Mouse (Mus musculus): ENCODE measurements at regions not wholly inside any gene's neighbourhood (a gene's known extent, or its start where the extent isn't known, plus 50 kb on each side); places are given as distances from the start of the nearest gene placed in this dataset.

DNA sequence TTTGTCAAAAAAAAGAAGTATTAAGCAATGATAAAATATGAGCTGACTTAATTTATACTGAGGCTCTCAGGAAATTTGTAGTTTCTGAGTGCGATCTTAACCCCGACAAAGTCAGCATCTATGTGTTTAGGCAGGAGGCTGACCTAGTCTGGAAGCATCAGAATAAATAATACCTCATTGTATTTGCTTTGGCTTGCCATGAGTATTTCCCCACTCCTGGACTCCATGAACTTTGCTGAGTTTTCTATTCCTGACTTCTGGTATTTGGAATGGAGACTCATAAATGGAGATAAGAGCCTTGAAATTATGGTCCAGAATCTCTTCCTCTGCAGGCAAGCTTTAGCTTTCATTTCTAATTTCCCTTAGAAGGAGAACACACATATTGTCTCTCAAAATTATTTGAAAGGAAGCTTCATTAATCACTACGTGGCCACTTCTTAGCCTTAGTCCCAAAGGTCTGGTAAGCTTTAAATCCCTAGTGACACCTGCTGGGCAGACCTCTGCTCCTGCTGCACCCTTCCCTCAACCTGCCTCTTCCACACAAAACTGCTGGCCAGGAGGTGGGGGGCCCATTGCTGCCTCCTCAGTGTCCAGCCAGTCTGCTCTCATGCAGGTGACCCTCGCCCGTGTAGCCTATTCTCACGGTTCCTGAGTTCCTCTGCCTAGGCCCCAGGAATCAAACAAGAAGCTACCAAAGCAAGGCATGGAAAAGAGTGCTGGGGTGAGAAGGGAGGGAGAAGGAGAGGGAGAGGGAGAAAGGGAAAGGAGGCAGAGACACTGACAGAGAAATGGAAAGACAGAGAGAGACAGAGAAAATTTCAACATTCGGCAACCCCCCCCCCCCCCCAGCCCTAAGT lies 173.6 kb upstream of the Klf12 start:
- no peak overlapping the region for H3K4me2 ChIP-seq (ENCODE audit: low read depth, low read length)
- H3K9ac ChIP-seq (replicated peaks): no peak overlapping the region
- no peaks in the 10 kb centered on the region for H3K9me3 ChIP-seq (ENCODE audit: low read length)
- WGBS (ENCODE audit: insufficient replicate concordance): 37% methylated on average over 7 of the region's 7 CpGs
- H3K36me3 ChIP-seq (replicated peaks; ENCODE audit: insufficient read depth, low read length): no peaks in the 10 kb centered on the region
- peak overlapping the region; percentile 88 for H3K27ac ChIP-seq (ENCODE audit: low read depth)
- DNase-seq: peak; percentile 34
- H3K4me3 ChIP-seq (ENCODE audit: low read depth, low read length): no peak overlapping the region
- TF ChIP-seq EP300 (IDR thresholded peaks at IDR 0.05; ENCODE audit: low read depth) (no peak), CTCF (IDR thresholded peaks at IDR 0.05; ENCODE audit: low read depth) (peak; percentile 61)
- ATAC-seq: peak; percentile 87
- no peaks in the 10 kb centered on the region for H3K27me3 ChIP-seq (ENCODE audit: insufficient read depth, low read length)
- peaks cover 4% of the 10 kb centered on the region; the same call in 1 of the 2 replicates for H3K4me1 ChIP-seq (ENCODE audit: insufficient read depth)

DNA sequence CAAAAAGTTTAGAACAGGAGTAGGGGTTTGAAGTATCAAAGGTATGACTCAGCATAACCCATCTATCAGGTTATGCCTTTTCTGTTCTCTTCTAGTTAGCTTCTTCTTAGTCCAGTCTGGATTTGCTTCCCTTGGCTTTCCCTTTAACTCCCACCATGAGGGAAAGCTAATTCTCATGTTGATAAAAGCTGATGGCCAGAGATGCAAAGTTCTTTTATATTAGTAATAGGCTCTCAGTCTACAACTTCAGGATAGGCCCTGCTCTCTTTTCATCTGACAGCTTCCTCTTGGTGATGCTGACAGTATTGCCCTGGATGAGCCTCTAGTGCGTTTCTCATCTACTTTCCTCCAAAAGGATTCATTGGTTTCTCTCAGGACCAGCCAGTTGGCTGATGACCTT lies 161.7 kb upstream of the Klf12 start:
- Histone ChIP-seq H3K36me3 (replicated peaks; ENCODE audit: insufficient read depth, low read length) (no peaks in the 10 kb centered on the region), H3K4me1 (ENCODE audit: insufficient read depth) (no peaks in the 10 kb centered on the region), H3K27me3 (ENCODE audit: insufficient read depth, low read length) (no peaks in the 10 kb centered on the region), H3K9ac (replicated peaks) (no peak overlapping the region), H3K9me3 (ENCODE audit: low read length) (no peaks in the 10 kb centered on the region), H3K4me3 (ENCODE audit: low read depth, low read length) (no peak overlapping the region), H3K27ac (ENCODE audit: low read depth) (no peak overlapping the region), H3K4me2 (ENCODE audit: low read depth, low read length) (no peak overlapping the region)
- TF ChIP-seq EP300 (IDR thresholded peaks at IDR 0.05; ENCODE audit: low read depth) (no peak), CTCF (IDR thresholded peaks at IDR 0.05; ENCODE audit: low read depth) (no peak)
- WGBS (ENCODE audit: insufficient replicate concordance): 76% methylated on average over 1 of the region's 1 CpGs
- no peak for ATAC-seq
- DNase-seq: no peak

DNA sequence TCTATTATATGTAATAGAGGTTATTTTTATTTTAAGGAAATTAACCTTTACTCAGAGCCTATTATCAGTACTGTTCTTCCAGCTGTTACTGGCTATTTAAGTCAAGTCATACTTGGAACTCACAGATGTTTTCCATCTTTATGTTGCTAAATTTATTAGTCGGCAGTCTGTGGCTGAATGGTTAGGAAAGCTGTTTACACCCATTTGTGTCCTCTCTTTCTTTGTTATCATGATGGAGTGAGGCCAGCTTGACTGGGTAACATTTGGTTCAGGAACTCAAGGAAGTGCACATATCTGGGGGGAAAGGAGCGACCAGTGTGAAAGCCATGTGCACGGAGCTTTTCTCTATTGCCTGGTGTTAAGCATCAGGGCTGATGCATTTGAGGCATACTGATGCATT lies 160.4 kb upstream of the Klf12 start:
- H3K4me2 ChIP-seq (ENCODE audit: low read depth, low read length): no peak overlapping the region
- H3K4me3 ChIP-seq (ENCODE audit: low read depth, low read length): no peak overlapping the region
- WGBS (ENCODE audit: insufficient replicate concordance): 61% methylated on average over 3 of the region's 3 CpGs
- no peak for ATAC-seq
- TF ChIP-seq EP300 (IDR thresholded peaks at IDR 0.05; ENCODE audit: low read depth) (no peak), CTCF (IDR thresholded peaks at IDR 0.05; ENCODE audit: low read depth) (no peak)
- H3K9ac ChIP-seq (replicated peaks): no peak overlapping the region
- H3K27ac ChIP-seq (ENCODE audit: low read depth): no peak overlapping the region
- DNase-seq: no peak
- H3K9me3 ChIP-seq (ENCODE audit: low read length): no peaks in the 10 kb centered on the region
- no peaks in the 10 kb centered on the region for H3K27me3 ChIP-seq (ENCODE audit: insufficient read depth, low read length)
- H3K4me1 ChIP-seq (ENCODE audit: insufficient read depth): no peaks in the 10 kb centered on the region
- H3K36me3 ChIP-seq (replicated peaks; ENCODE audit: insufficient read depth, low read length): no peaks in the 10 kb centered on the region

DNA sequence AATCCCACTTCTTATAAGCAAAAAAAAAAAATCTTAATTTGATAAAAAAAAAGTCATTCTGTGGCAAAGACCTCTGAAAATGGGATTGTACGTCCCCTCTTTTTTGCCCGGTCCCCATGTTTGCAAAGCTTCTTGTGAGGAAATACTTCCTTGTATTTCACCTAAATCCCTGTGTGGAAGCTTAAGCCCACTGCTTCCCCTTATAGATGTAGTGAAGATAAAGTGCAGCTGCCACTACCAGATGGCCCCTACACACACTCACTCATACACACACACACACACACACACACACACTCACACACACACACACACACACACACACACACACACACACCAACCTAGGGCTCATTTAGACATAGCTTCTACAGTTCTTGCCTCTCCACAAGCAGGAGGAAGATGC lies 159.6 kb upstream of the Klf12 start:
- Histone ChIP-seq H3K36me3 (replicated peaks; ENCODE audit: insufficient read depth, low read length) (no peaks in the 10 kb centered on the region), H3K4me2 (ENCODE audit: low read depth, low read length) (no peak overlapping the region), H3K4me3 (ENCODE audit: low read depth, low read length) (no peak overlapping the region), H3K27ac (ENCODE audit: low read depth) (no peak overlapping the region), H3K4me1 (ENCODE audit: insufficient read depth) (no peaks in the 10 kb centered on the region), H3K9ac (replicated peaks) (no peak overlapping the region), H3K27me3 (ENCODE audit: insufficient read depth, low read length) (no peaks in the 10 kb centered on the region), H3K9me3 (ENCODE audit: low read length) (no peaks in the 10 kb centered on the region)
- ATAC-seq (no peak), DNase-seq (no peak)
- WGBS (ENCODE audit: insufficient replicate concordance): 74% methylated on average over 2 of the region's 2 CpGs
- TF ChIP-seq CTCF (IDR thresholded peaks at IDR 0.05; ENCODE audit: low read depth) (no peak), EP300 (IDR thresholded peaks at IDR 0.05; ENCODE audit: low read depth) (no peak)

DNA sequence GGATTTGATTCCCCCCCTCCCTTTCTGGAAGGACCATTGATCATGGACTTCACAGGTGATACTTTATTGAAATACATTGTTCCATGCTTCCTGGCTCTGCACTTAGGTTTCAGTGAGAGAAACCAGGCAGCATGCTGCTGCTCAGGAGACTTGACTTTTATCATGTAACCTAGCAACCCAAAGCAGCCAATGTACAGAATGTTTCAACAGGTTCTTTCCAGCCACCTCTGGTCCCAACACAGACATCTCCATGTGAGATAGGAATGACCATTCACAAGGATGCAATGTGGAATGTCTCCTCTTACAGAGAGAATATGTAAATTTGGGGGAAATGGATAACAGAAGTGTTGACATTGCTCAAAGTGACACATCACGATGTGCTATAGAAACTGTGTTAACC lies 153.1 kb upstream of the Klf12 start:
- TF ChIP-seq EP300 (IDR thresholded peaks at IDR 0.05; ENCODE audit: low read depth) (no peak), CTCF (IDR thresholded peaks at IDR 0.05; ENCODE audit: low read depth) (no peak)
- WGBS (ENCODE audit: insufficient replicate concordance): 50% methylated on average over 1 of the region's 1 CpGs
- H3K4me3 ChIP-seq (ENCODE audit: low read depth, low read length): no peak overlapping the region
- H3K27ac ChIP-seq (ENCODE audit: low read depth): no peak overlapping the region
- no peak for DNase-seq
- no peaks in the 10 kb centered on the region for H3K4me1 ChIP-seq (ENCODE audit: insufficient read depth)
- no peaks in the 10 kb centered on the region for H3K27me3 ChIP-seq (ENCODE audit: insufficient read depth, low read length)
- no peak overlapping the region for H3K9ac ChIP-seq (replicated peaks)
- no peaks in the 10 kb centered on the region for H3K9me3 ChIP-seq (ENCODE audit: low read length)
- no peaks in the 10 kb centered on the region for H3K36me3 ChIP-seq (replicated peaks; ENCODE audit: insufficient read depth, low read length)
- H3K4me2 ChIP-seq (ENCODE audit: low read depth, low read length): no peak overlapping the region
- ATAC-seq: no peak

DNA sequence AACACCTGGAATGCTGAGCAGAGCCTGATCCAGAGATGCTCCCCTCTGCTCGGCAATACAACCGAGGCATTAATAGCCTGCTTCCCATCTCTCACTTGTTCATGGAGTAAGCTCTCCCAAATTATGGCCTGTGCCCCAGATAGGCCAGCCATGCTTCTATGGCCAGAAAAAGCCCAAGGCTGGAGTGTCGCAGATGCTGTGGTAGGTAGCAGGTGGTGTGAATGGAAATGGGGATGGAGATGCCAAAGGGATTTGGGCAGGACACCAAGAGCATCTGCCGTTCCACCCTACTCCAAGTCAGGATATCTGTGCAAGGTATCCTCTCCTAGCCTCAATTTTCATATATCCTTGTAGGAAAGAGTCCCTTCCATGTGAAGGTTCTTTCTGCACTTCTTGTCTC lies 145.2 kb upstream of the Klf12 start:
- DNase-seq (no peak), ATAC-seq (no peak)
- Histone ChIP-seq H3K4me2 (ENCODE audit: low read depth, low read length) (no peak overlapping the region), H3K27me3 (ENCODE audit: insufficient read depth, low read length) (no peaks in the 10 kb centered on the region), H3K4me3 (ENCODE audit: low read depth, low read length) (no peak overlapping the region), H3K4me1 (ENCODE audit: insufficient read depth) (no peaks in the 10 kb centered on the region), H3K36me3 (replicated peaks; ENCODE audit: insufficient read depth, low read length) (no peaks in the 10 kb centered on the region), H3K9ac (replicated peaks) (no peak overlapping the region), H3K27ac (ENCODE audit: low read depth) (no peak overlapping the region), H3K9me3 (ENCODE audit: low read length) (no peaks in the 10 kb centered on the region)
- no peak for TF ChIP-seq CTCF (IDR thresholded peaks at IDR 0.05; ENCODE audit: low read depth)
- TF ChIP-seq EP300 (IDR thresholded peaks at IDR 0.05; ENCODE audit: low read depth): no peak
- WGBS (ENCODE audit: insufficient replicate concordance): 83% methylated on average over 4 of the region's 4 CpGs
